Mouse (Mus musculus): ENCODE measurements around the gene Abl1. TPM values are rescaled to one million over a fixed set of nuclear protein-coding genes. Genes with fewer than 3 reads are reported as not detected.

Abl1 gene
- total RNA-seq, 4 experiments from 2014 or later = 45.2 to 52.9 (median 46.9) TPM

Other genes starting within 250 kb of the Abl1 start
- 10 to 100 TPM; 35.1 to 46.8 (median 38.7) TPM for gene Ass1, start 218.2 kb upstream of the Abl1 start, total RNA-seq (2022)
- 10 to 100 TPM; 35.5 to 47.2 (median 43.6) TPM for gene Fubp3, start 115.7 kb upstream of the Abl1 start, total RNA-seq (2022)
- gene Prdm12, start 48.3 kb upstream of the Abl1 start, total RNA-seq (2022) = under 1 TPM in 2 of 4 experiments, not detected in 2; 0.14 to 0.37 TPM
- 10 to 100 TPM; 22.7 to 25.3 (median 23.5) TPM for gene Exosc2, start 17.7 kb upstream of the Abl1 start, total RNA-seq (2022)
- gene Qrfp, start 122.2 kb downstream of the Abl1 start, total RNA-seq (2022) = not detected
- 100 to 1,000 TPM in 1 of 4 experiments, 10 to 100 TPM in 3; 82.5 to 102 (median 90.0) TPM for gene Fibcd1, start 157.6 kb downstream of the Abl1 start, total RNA-seq (2022)
- 1 to 10 TPM; 6.2 to 7.0 (median 6.5) TPM for gene Lamc3, start 198.9 kb downstream of the Abl1 start, total RNA-seq (2022)